Mouse (Mus musculus) lung, embryonic 16.5 days (tissue): ENCODE measurements around the gene Nr2f1. TPM values are rescaled to one million over a fixed set of nuclear protein-coding genes. Genes with fewer than 3 reads are reported as not detected.

Experiments used
- ATAC-seq: fragments of 200-750 bp; cut with Nextera tagmentation; 2 replicates; pipeline ENCODE4 v1.8.0; 2017; ENCODE audit warnings: low read depth, mild to moderate bottlenecking, moderate library complexity
- H3K27ac ChIP-seq: fragments of 300-500 bp; sonication (generic); 2 replicates; pipeline ENCODE4 v1.5.1; 2014; ENCODE audit warnings: mild to moderate bottlenecking, control low read depth, low read length
- H3K27me3 ChIP-seq: fragments of 300-500 bp; sonication (generic); 2 replicates; pipeline ENCODE4 v1.6.1; 2014; ENCODE audit warnings: low read depth, low read length, mixed read lengths; ENCODE audit not compliant: control insufficient read depth, insufficient read depth
- H3K36me3 ChIP-seq: fragments of 300-500 bp; sonication (generic); 2 replicates; pipeline ENCODE4 v1.6.1; 2014; ENCODE audit warnings: low read length; ENCODE audit not compliant: control insufficient read depth, insufficient read depth
- H3K4me1 ChIP-seq: fragments of 300-500 bp; sonication (generic); replicated peaks from 2 replicates; pipeline ENCODE4 v1.6.1; 2014; ENCODE audit warnings: low read length, mixed read lengths; ENCODE audit not compliant: control insufficient read depth, insufficient read depth
- H3K4me2 ChIP-seq: fragments of 300-500 bp; sonication (generic); 2 replicates; pipeline ENCODE4 v1.6.1; 2014; ENCODE audit warnings: low read depth, low read length, control low read depth
- H3K4me3 ChIP-seq: fragments of 300-500 bp; sonication (generic); 2 replicates; pipeline ENCODE4 v1.5.1; 2014; ENCODE audit warnings: mild to moderate bottlenecking, low read length, control low read depth
- H3K9ac ChIP-seq: fragments of 300-500 bp; sonication (generic); 2 replicates; pipeline ENCODE4 v1.6.1; 2014; ENCODE audit warnings: low read length, control low read depth
- H3K9me3 ChIP-seq: fragments of 300-500 bp; sonication (generic); 2 replicates; pipeline ENCODE4 v1.6.1; 2016; ENCODE audit warnings: low read length; ENCODE audit not compliant: control insufficient read depth
- WGBS: fragments of 180-500 bp; shearing (Covaris S2); extraction: QIAGEN DNeasy Blood & Tissue Kit; methylation state at CpG from one replicate; pipeline ENCODE4 v1.1.7; 2014; 5-methylcytosine and 5-hydroxymethylcytosine counted together
- polyA plus RNA-seq: library from polyadenylated mRNA; unstranded; fragments of >200 nt; fragmentation: Nextera tagmentation; extraction: Ambion mirVana; gene quantifications from 2 replicates; pipeline ENCODE4 v1.2.1, GENCODE M21; 2015

Nr2f1 gene
- polyA plus RNA-seq, 1 experiment from 2014 or later: 3.7 TPM

DNA sequence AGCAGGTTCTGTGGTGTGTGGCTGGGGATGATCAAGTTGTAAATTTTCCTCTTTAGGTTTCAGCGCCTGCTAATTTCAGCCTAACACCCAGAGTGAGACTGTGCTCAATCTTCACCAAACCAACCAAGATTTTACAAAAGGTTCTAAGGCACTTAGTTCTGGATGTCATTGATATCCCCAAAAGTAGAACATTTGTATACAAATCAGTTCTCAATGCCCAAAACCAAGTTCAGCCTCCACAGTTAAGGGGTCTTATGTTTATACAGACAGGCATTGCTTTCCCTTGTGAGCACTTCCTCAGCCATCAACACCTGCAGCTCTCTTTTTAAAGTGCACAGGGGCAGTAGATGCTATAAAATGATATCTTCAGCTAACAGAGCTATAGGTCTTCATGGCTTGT, 24.7 kb downstream of the Nr2f1 start:
- no peaks in the 10 kb centered on the region for H3K36me3 ChIP-seq
- WGBS: 39% methylated on average over 1 of the region's 1 CpGs
- no peak overlapping the region for H3K4me2 ChIP-seq
- H3K9ac ChIP-seq: no peak overlapping the region
- no peak overlapping the region for H3K27ac ChIP-seq
- 0 out of 2 replicates have a peak, but pooled peaks cover 4% of the 10 kb centered on the region for H3K4me1 ChIP-seq
- peaks cover 76% of the 10 kb centered on the region for H3K27me3 ChIP-seq
- no peaks in the 10 kb centered on the region for H3K9me3 ChIP-seq
- no peak overlapping the region for H3K4me3 ChIP-seq
- no peak for ATAC-seq

DNA sequence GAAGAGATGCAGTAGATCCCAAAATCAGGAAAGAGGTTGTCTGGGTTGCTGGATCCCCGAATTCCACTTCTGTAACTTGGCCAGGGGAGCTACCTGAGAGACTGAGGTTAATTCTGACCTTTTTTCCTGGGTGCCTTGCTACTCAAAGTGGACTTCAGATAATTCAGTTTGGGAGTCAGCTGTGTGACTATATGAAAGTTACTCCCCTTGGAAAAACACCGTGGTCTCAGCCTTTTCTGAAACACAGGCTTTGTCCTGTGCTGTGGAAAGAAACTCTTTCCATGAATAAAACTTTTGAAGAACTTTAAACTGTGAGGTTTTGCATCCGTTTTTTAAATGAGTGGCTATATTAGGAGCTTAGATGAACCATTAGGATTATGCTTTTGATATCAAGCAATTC, 25.4 kb downstream of the Nr2f1 start:
- no peak overlapping the region for H3K27ac ChIP-seq
- no peaks in the 10 kb centered on the region for H3K36me3 ChIP-seq
- WGBS: 14% methylated on average over 3 of the region's 3 CpGs
- H3K9me3 ChIP-seq: no peaks in the 10 kb centered on the region
- H3K4me1 ChIP-seq: 0 out of 2 replicates have a peak, but pooled peaks cover 2% of the 10 kb centered on the region
- H3K9ac ChIP-seq: no peak overlapping the region
- peaks cover 75% of the 10 kb centered on the region for H3K27me3 ChIP-seq
- H3K4me3 ChIP-seq: no peak overlapping the region
- H3K4me2 ChIP-seq: no peak overlapping the region
- ATAC-seq: no peak

- H3K4me2 ChIP-seq: no peak overlapping the region
- 11% methylated on average over 3 of the region's 3 CpGs for WGBS
- H3K36me3 ChIP-seq: no peaks in the 10 kb centered on the region
- ATAC-seq: no peak
- H3K9ac ChIP-seq: no peak overlapping the region
- H3K4me3 ChIP-seq: no peak overlapping the region
- H3K27me3 ChIP-seq: peaks cover 63% of the 10 kb centered on the region
- H3K9me3 ChIP-seq: no peaks in the 10 kb centered on the region
- no peaks in the 10 kb centered on the region for H3K4me1 ChIP-seq
- no peak overlapping the region for H3K27ac ChIP-seq
Measured at GRCm38 (mm10) chr13:78172861-78173260, 26.7 kb downstream of the Nr2f1 start.

DNA sequence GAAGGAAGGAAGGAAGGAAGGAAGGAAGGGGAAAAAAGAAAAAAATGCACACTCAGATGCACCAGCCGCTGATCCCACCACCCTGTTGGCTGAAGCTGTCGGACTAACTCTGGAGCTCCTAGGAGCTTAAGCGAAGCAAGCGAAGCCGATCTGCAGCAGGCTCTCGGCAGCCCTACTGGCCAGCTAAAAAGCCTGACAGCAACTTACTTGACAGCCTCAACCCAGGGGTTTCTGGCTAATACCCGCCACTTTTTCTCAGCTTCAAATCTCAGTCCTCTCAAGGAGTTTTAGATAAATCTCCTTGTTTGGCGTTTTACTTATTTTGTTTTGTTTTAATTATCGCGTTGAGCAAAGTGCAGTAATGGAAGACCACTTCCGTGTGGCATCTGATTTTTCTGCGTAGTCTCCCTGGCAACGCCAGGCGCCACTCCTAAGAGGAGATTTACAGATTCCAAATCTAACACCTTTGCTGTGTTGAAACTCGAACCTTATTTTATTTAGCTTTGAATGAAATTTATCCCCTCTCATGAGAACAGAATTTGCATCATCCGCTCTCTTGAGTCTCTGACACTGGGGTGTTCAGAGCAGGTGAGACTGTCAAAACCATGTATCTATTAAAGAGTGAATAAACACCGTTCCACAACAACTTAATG, 27.4 kb downstream of the Nr2f1 start:
- Histone ChIP-seq H3K4me3 (no peak overlapping the region), H3K27ac (no peak overlapping the region), H3K9me3 (no peaks in the 10 kb centered on the region), H3K9ac (no peak overlapping the region), H3K36me3 (no peaks in the 10 kb centered on the region), H3K4me1 (no peaks in the 10 kb centered on the region), H3K27me3 (peaks cover 61% of the 10 kb centered on the region), H3K4me2 (no peak overlapping the region)
- 4% methylated on average over 17 of the region's 17 CpGs for WGBS
- ATAC-seq: no peak

- Histone ChIP-seq H3K4me1 (no peaks in the 10 kb centered on the region), H3K27me3 (peaks cover 57% of the 10 kb centered on the region), H3K27ac (no peak overlapping the region), H3K36me3 (no peaks in the 10 kb centered on the region), H3K4me3 (no peak overlapping the region), H3K9ac (no peak overlapping the region), H3K4me2 (no peak overlapping the region), H3K9me3 (no peaks in the 10 kb centered on the region)
- no peak for ATAC-seq
- 2% methylated on average over 15 of the region's 15 CpGs for WGBS
Measured at GRCm38 (mm10) chr13:78171320-78171719, 28.2 kb downstream of the Nr2f1 start.

- Histone ChIP-seq H3K36me3 (no peaks in the 10 kb centered on the region), H3K4me3 (no peak overlapping the region), H3K27ac (no peak overlapping the region), H3K9me3 (no peaks in the 10 kb centered on the region), H3K27me3 (peaks cover 48% of the 10 kb centered on the region), H3K4me2 (no peak overlapping the region), H3K4me1 (no peaks in the 10 kb centered on the region), H3K9ac (no peak overlapping the region)
- no peak for ATAC-seq
- WGBS: 52% methylated on average over 4 of the region's 4 CpGs
Measured at GRCm38 (mm10) chr13:78168166-78168565, 31.4 kb downstream of the Nr2f1 start.

DNA sequence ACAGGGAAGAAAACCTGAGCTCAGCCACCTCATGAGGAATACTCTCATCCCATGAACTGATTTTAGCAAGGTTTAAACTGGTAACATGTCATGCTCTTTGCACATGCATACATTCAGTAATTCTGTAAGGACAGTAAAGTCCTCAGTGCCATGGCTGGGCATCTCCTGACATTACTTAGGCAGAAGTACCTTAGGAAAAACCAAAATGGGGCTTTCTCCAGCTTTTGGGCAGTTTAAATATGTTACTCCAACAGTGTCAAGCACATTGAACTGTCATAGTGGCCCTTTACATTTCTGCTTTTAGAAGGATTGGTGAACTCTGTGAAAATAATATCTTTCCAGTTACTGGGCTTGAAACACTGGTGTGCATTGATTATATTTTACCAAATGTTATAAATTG, 34.6 kb downstream of the Nr2f1 start:
- Histone ChIP-seq H3K27me3 (peaks cover 29% of the 10 kb centered on the region), H3K4me3 (no peak overlapping the region), H3K4me2 (no peak overlapping the region)

DNA sequence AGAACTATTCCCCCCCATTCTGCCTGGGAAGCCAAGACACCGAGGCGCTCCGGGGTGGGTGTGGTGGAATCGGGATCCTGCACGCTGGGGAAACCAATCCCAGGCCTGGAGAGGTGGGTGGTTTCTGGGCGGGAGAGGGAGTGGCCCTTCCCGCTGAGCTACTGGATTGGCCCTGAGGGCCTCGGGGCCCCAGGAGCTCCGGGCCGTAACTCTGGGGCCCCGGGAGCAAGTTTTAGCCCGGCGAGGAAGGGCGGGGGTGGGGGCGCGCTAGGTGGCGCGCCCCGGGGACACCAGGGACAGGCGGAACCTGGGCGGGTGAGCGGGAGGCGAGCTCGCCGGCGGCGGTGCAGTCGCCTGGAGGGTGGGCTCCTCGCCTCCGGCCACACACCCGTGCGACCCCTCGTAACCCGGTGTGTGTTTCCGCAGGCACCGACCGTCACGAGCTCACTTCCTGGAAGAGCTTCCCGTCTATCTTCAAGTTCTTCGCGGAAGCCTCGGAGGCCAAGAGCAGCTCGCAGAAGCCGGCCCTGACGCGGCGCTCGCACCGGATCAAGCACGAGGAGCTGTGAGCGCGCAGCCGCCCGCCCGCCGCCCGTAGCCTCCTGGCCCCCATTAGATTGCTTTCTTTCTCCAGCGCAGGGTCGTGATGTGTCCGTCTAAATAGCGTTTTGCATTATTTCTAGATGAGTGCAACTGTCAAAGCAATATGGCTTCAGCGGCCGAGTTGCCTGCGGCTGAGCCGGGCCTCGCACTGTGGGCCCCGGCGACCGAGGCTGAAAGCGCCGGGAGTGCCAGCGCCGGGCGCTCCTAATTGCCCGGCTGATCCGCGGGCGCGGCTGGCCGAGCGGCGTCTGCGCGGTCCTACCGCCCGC, 36.2 kb downstream of the Nr2f1 start:
- peaks cover 23% of the 10 kb centered on the region for H3K27me3 ChIP-seq
- no peak overlapping the region for H3K27ac ChIP-seq
- H3K9me3 ChIP-seq: no peaks in the 10 kb centered on the region
- ATAC-seq: peak; percentile 97
- peak overlapping the region; percentile 59 for H3K9ac ChIP-seq
- H3K4me2 ChIP-seq: peak overlapping the region; percentile 99
- WGBS: under 1% methylated on average over 81 of the region's 86 CpGs
- no peaks in the 10 kb centered on the region for H3K4me1 ChIP-seq
- H3K36me3 ChIP-seq: no peaks in the 10 kb centered on the region
- H3K4me3 ChIP-seq: peak overlapping the region; percentile 67

More for the DNA sequence above, 34.6 kb downstream of the Nr2f1 start:
- Histone ChIP-seq H3K9me3 (no peaks in the 10 kb centered on the region), H3K9ac (no peak overlapping the region), H3K4me1 (no peaks in the 10 kb centered on the region), H3K27ac (no peak overlapping the region), H3K36me3 (no peaks in the 10 kb centered on the region)
- no peak for ATAC-seq

- ATAC-seq: no peak
- Histone ChIP-seq H3K27ac (no peak overlapping the region), H3K4me3 (no peak overlapping the region), H3K27me3 (peaks cover 20% of the 10 kb centered on the region), H3K36me3 (no peaks in the 10 kb centered on the region), H3K4me1 (no peaks in the 10 kb centered on the region), H3K9me3 (no peaks in the 10 kb centered on the region), H3K9ac (no peak overlapping the region), H3K4me2 (no peak overlapping the region)
- 55% methylated on average over 2 of the region's 2 CpGs for WGBS
Measured at GRCm38 (mm10) chr13:78162149-78162548, 37.4 kb downstream of the Nr2f1 start.
